Mouse (Mus musculus): Measurements from ENCODE around the gene Grem2. TPM values are rescaled to one million over a fixed set of nuclear protein-coding genes. Genes with fewer than 3 reads are reported as not detected.

Grem2 gene
- polyA plus RNA-seq, 1 experiment from 2014 or later = 0.82 TPM

GRCm38 (mm10) chr1:174902755-174903154 lies 18.9 kb downstream of the Grem2 start:
- Histone ChIP-seq H3K9ac (replicated peaks; ENCODE audit: low read depth, low read length) (no peak overlapping the region), H3K9me3 (ENCODE audit: control insufficient read depth, low read length) (no peaks in the 10 kb centered on the region), H3K4me1 (replicated peaks; ENCODE audit: control insufficient read depth, insufficient read depth, low read length) (no peaks in the 10 kb centered on the region), H3K27ac (ENCODE audit: low read length) (no peak overlapping the region), H3K27me3 (replicated peaks; ENCODE audit: control insufficient read depth, insufficient read depth, low read length) (no peaks in the 10 kb centered on the region), H3K36me3 (ENCODE audit: control insufficient read depth, insufficient read depth) (no peaks in the 10 kb centered on the region), H3K4me3 (replicated peaks; ENCODE audit: low read length) (no peak overlapping the region), H3K4me2 (ENCODE audit: low read length) (no peak overlapping the region)
- no peak for ATAC-seq
- WGBS = 57% methylated on average over 1 of the region's 1 CpGs

DNA sequence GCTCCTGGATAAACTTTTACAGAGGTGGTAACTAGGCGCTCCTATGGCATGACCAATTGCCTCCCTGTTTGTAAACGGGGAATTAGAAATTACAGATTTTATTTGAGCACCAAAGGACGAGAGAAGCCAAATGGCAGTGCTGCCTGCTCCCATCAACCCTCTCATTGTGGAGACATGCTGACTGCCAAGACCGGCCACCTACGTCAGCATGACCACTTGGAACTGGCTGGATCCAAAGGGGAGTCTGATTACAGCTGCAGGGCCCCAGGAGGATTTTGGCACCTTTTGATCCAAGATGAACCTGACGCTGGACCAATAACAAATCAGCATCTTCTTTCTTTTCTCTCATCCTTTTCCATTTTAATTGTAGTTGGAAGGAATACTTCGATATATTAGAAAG lies 29.1 kb downstream of the Grem2 start:
- Histone ChIP-seq H3K27ac (ENCODE audit: low read length) (no peak overlapping the region), H3K9me3 (ENCODE audit: control insufficient read depth, low read length) (no peaks in the 10 kb centered on the region), H3K27me3 (replicated peaks; ENCODE audit: control insufficient read depth, insufficient read depth, low read length) (no peaks in the 10 kb centered on the region), H3K36me3 (ENCODE audit: control insufficient read depth, insufficient read depth) (no peaks in the 10 kb centered on the region), H3K4me2 (ENCODE audit: low read length) (no peak overlapping the region), H3K4me3 (replicated peaks; ENCODE audit: low read length) (no peak overlapping the region), H3K9ac (replicated peaks; ENCODE audit: low read depth, low read length) (no peak overlapping the region), H3K4me1 (replicated peaks; ENCODE audit: control insufficient read depth, insufficient read depth, low read length) (no peaks in the 10 kb centered on the region)
- 90% methylated on average over 7 of the region's 7 CpGs for WGBS
- no peak for ATAC-seq

GRCm38 (mm10) chr1:174888684-174889405 lies 32.8 kb downstream of the Grem2 start:
- H3K9ac ChIP-seq (replicated peaks; ENCODE audit: low read depth, low read length) = no peak overlapping the region
- H3K27ac ChIP-seq (ENCODE audit: low read length) = no peak overlapping the region
- H3K4me3 ChIP-seq (replicated peaks; ENCODE audit: low read length) = no peak overlapping the region
- H3K9me3 ChIP-seq (ENCODE audit: control insufficient read depth, low read length) = no peaks in the 10 kb centered on the region
- no peak overlapping the region for H3K4me2 ChIP-seq (ENCODE audit: low read length)
- WGBS = 89% methylated on average over 14 of the region's 14 CpGs
- no peaks in the 10 kb centered on the region for H3K36me3 ChIP-seq (ENCODE audit: control insufficient read depth, insufficient read depth)
- no peaks in the 10 kb centered on the region for H3K27me3 ChIP-seq (replicated peaks; ENCODE audit: control insufficient read depth, insufficient read depth, low read length)
- no peak for ATAC-seq
- H3K4me1 ChIP-seq (replicated peaks; ENCODE audit: control insufficient read depth, insufficient read depth, low read length) = no peaks in the 10 kb centered on the region

- no peak overlapping the region for H3K4me2 ChIP-seq (ENCODE audit: low read length)
- H3K9ac ChIP-seq (replicated peaks; ENCODE audit: low read depth, low read length) = no peak overlapping the region
- no peak for ATAC-seq
- no peak overlapping the region for H3K4me3 ChIP-seq (replicated peaks; ENCODE audit: low read length)
- 100% methylated on average over 1 of the region's 1 CpGs for WGBS
- no peaks in the 10 kb centered on the region for H3K4me1 ChIP-seq (replicated peaks; ENCODE audit: control insufficient read depth, insufficient read depth, low read length)
- no peak overlapping the region for H3K27ac ChIP-seq (ENCODE audit: low read length)
- no peaks in the 10 kb centered on the region for H3K27me3 ChIP-seq (replicated peaks; ENCODE audit: control insufficient read depth, insufficient read depth, low read length)
- H3K36me3 ChIP-seq (ENCODE audit: control insufficient read depth, insufficient read depth) = no peaks in the 10 kb centered on the region
- no peaks in the 10 kb centered on the region for H3K9me3 ChIP-seq (ENCODE audit: control insufficient read depth, low read length)
These were observed 33.5 kb downstream of the Grem2 start for GRCm38 (mm10) chr1:174888073-174888472.

GRCm38 (mm10) chr1:174882496-174882895 lies 39.1 kb downstream of the Grem2 start:
- 87% methylated on average over 1 of the region's 1 CpGs for WGBS
- Histone ChIP-seq H3K27me3 (replicated peaks; ENCODE audit: control insufficient read depth, insufficient read depth, low read length) (no peaks in the 10 kb centered on the region), H3K27ac (ENCODE audit: low read length) (no peak overlapping the region), H3K4me2 (ENCODE audit: low read length) (no peak overlapping the region), H3K9me3 (ENCODE audit: control insufficient read depth, low read length) (no peaks in the 10 kb centered on the region), H3K4me1 (replicated peaks; ENCODE audit: control insufficient read depth, insufficient read depth, low read length) (no peaks in the 10 kb centered on the region), H3K36me3 (ENCODE audit: control insufficient read depth, insufficient read depth) (no peaks in the 10 kb centered on the region), H3K4me3 (replicated peaks; ENCODE audit: low read length) (no peak overlapping the region), H3K9ac (replicated peaks; ENCODE audit: low read depth, low read length) (no peak overlapping the region)
- no peak for ATAC-seq

GRCm38 (mm10) chr1:174875173-174875572 lies 46.4 kb downstream of the Grem2 start:
- no peak overlapping the region for H3K27ac ChIP-seq (ENCODE audit: low read length)
- no peak for ATAC-seq
- 91% methylated on average over 4 of the region's 4 CpGs for WGBS
- H3K9me3 ChIP-seq (ENCODE audit: control insufficient read depth, low read length) = no peaks in the 10 kb centered on the region
- no peak overlapping the region for H3K4me3 ChIP-seq (replicated peaks; ENCODE audit: low read length)
- H3K36me3 ChIP-seq (ENCODE audit: control insufficient read depth, insufficient read depth) = no peaks in the 10 kb centered on the region
- no peaks in the 10 kb centered on the region for H3K4me1 ChIP-seq (replicated peaks; ENCODE audit: control insufficient read depth, insufficient read depth, low read length)
- H3K9ac ChIP-seq (replicated peaks; ENCODE audit: low read depth, low read length) = no peak overlapping the region
- H3K4me2 ChIP-seq (ENCODE audit: low read length) = no peak overlapping the region
- no peaks in the 10 kb centered on the region for H3K27me3 ChIP-seq (replicated peaks; ENCODE audit: control insufficient read depth, insufficient read depth, low read length)

GRCm38 (mm10) chr1:174860407-174861118 lies 61.1 kb downstream of the Grem2 start:
- no peak overlapping the region for H3K4me2 ChIP-seq (ENCODE audit: low read length)
- WGBS = 70% methylated on average over 10 of the region's 10 CpGs
- H3K4me1 ChIP-seq (replicated peaks; ENCODE audit: control insufficient read depth, insufficient read depth, low read length) = no peaks in the 10 kb centered on the region
- no peak overlapping the region for H3K27ac ChIP-seq (ENCODE audit: low read length)
- no peaks in the 10 kb centered on the region for H3K9me3 ChIP-seq (ENCODE audit: control insufficient read depth, low read length)
- H3K36me3 ChIP-seq (ENCODE audit: control insufficient read depth, insufficient read depth) = no peaks in the 10 kb centered on the region
- no peak for ATAC-seq
- no peaks in the 10 kb centered on the region for H3K27me3 ChIP-seq (replicated peaks; ENCODE audit: control insufficient read depth, insufficient read depth, low read length)
- H3K4me3 ChIP-seq (replicated peaks; ENCODE audit: low read length) = no peak overlapping the region
- H3K9ac ChIP-seq (replicated peaks; ENCODE audit: low read depth, low read length) = no peak overlapping the region

DNA sequence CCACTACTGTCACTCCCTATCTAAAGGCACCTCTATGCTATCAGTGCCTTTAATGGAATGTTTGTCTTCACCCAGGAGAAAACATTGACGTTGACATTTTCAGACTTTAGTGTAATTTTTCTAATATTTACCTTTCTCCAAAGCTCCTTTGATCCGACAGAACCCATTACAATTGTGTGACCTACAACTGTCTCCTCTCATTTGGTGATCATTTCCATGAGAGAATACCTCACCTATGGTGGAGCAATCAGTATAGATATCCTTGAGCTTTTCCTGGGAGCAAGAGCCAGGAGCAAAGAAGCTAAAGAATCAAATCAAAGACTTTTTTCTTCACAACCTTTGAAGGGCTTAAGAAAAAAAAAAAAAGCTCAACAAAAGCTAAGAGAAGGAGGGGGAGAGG lies 65.4 kb downstream of the Grem2 start:
- no peaks in the 10 kb centered on the region for H3K27me3 ChIP-seq (replicated peaks; ENCODE audit: control insufficient read depth, insufficient read depth, low read length)
- H3K9me3 ChIP-seq (ENCODE audit: control insufficient read depth, low read length) = no peaks in the 10 kb centered on the region
- WGBS = 86% methylated on average over 2 of the region's 2 CpGs
- H3K4me3 ChIP-seq (replicated peaks; ENCODE audit: low read length) = no peak overlapping the region
- H3K36me3 ChIP-seq (ENCODE audit: control insufficient read depth, insufficient read depth) = no peaks in the 10 kb centered on the region
- H3K4me2 ChIP-seq (ENCODE audit: low read length) = no peak overlapping the region
- H3K27ac ChIP-seq (ENCODE audit: low read length) = no peak overlapping the region
- no peak overlapping the region for H3K9ac ChIP-seq (replicated peaks; ENCODE audit: low read depth, low read length)
- no peak for ATAC-seq
- H3K4me1 ChIP-seq (replicated peaks; ENCODE audit: control insufficient read depth, insufficient read depth, low read length) = no peaks in the 10 kb centered on the region

GRCm38 (mm10) chr1:174844786-174845185 lies 76.8 kb downstream of the Grem2 start:
- no peak overlapping the region for H3K9ac ChIP-seq (replicated peaks; ENCODE audit: low read depth, low read length)
- no peak overlapping the region for H3K4me2 ChIP-seq (ENCODE audit: low read length)
- no peaks in the 10 kb centered on the region for H3K4me1 ChIP-seq (replicated peaks; ENCODE audit: control insufficient read depth, insufficient read depth, low read length)
- ATAC-seq = no peak
- H3K27ac ChIP-seq (ENCODE audit: low read length) = no peak overlapping the region
- H3K27me3 ChIP-seq (replicated peaks; ENCODE audit: control insufficient read depth, insufficient read depth, low read length) = no peaks in the 10 kb centered on the region
- no peak overlapping the region for H3K4me3 ChIP-seq (replicated peaks; ENCODE audit: low read length)
- 87% methylated on average over 6 of the region's 6 CpGs for WGBS
- no peaks in the 10 kb centered on the region for H3K9me3 ChIP-seq (ENCODE audit: control insufficient read depth, low read length)
- H3K36me3 ChIP-seq (ENCODE audit: control insufficient read depth, insufficient read depth) = no peaks in the 10 kb centered on the region
